Mouse (Mus musculus): Measurements from ENCODE around the gene Lsm7.
"Not testable (repeated sequence)": the region's sequence is repeated elsewhere in the genome, so short reads cannot be mapped to it uniquely, and the experiment has no call there.

The Lsm7 gene

GRCm38 (mm10) chr10:80836949-80837379, 18.0 kb downstream of the Lsm7 start:
- peak; percentile 41 for DNase-seq (ENCODE audit: low read depth, low spot score)

- no peak for DNase-seq (ENCODE audit: low read depth, low spot score)
Observed at GRCm38 (mm10) chr10:80835617-80836016, 19.4 kb downstream of the Lsm7 start.

GRCm38 (mm10) chr10:80832818-80833217, 22.2 kb downstream of the Lsm7 start:
- DNase-seq (ENCODE audit: low read depth, low spot score): no peak

GRCm38 (mm10) chr10:80831136-80831535, 23.9 kb downstream of the Lsm7 start:
- peak; percentile 93 for DNase-seq (ENCODE audit: low read depth, low spot score)

GRCm38 (mm10) chr10:80829359-80830278, 25.4 kb downstream of the Lsm7 start:
- no peak for DNase-seq (ENCODE audit: low read depth, low spot score)

- not testable (repeated sequence) for DNase-seq (ENCODE audit: low read depth, low spot score)
Observed at GRCm38 (mm10) chr10:80828587-80828986, 26.4 kb downstream of the Lsm7 start.

- no peak for DNase-seq (ENCODE audit: low read depth, low spot score)
Observed at GRCm38 (mm10) chr10:80827870-80828420, 27.1 kb downstream of the Lsm7 start.

GRCm38 (mm10) chr10:80827063-80827869, 27.7 kb downstream of the Lsm7 start:
- no peak for DNase-seq (ENCODE audit: low read depth, low spot score)

GRCm38 (mm10) chr10:80826151-80827062, 28.6 kb downstream of the Lsm7 start, which contains the start of gene Oaz1:
Gene Oaz1, plus strand, starts transcription at chr10:80826656.
- peak; percentile 100 for DNase-seq (ENCODE audit: low read depth, low spot score)

GRCm38 (mm10) chr10:80824827-80825226, 30.2 kb downstream of the Lsm7 start:
- no peak for DNase-seq (ENCODE audit: low read depth, low spot score)

- peak; percentile 58 for DNase-seq (ENCODE audit: low read depth, low spot score)
Observed at GRCm38 (mm10) chr10:80823847-80824643, 31.0 kb downstream of the Lsm7 start.

- no peak for DNase-seq (ENCODE audit: low read depth, low spot score)
Observed at GRCm38 (mm10) chr10:80823316-80823715, 31.7 kb downstream of the Lsm7 start.

GRCm38 (mm10) chr10:80822528-80822927, 32.5 kb downstream of the Lsm7 start:
- no peak for DNase-seq (ENCODE audit: low read depth, low spot score)

- peak; percentile 71 for DNase-seq (ENCODE audit: low read depth, low spot score)
Observed at GRCm38 (mm10) chr10:80821991-80822390, 33.0 kb downstream of the Lsm7 start.

GRCm38 (mm10) chr10:80819406-80819805, 35.6 kb downstream of the Lsm7 start:
- DNase-seq (ENCODE audit: low read depth, low spot score): no peak

GRCm38 (mm10) chr10:80818599-80819281, 36.3 kb downstream of the Lsm7 start:
- DNase-seq (ENCODE audit: low read depth, low spot score): no peak

- DNase-seq (ENCODE audit: low read depth, low spot score): peak; percentile 64
Observed at GRCm38 (mm10) chr10:80817955-80818354, 37.1 kb downstream of the Lsm7 start.

GRCm38 (mm10) chr10:80817164-80817563, 37.8 kb downstream of the Lsm7 start:
- no peak for DNase-seq (ENCODE audit: low read depth, low spot score)

- not testable (repeated sequence) for DNase-seq (ENCODE audit: low read depth, low spot score)
Observed at GRCm38 (mm10) chr10:80816303-80816702, 38.7 kb downstream of the Lsm7 start.

Data from ES-CJ7 (cell line).